Mouse (Mus musculus): ENCODE data around the gene Dgat2.

The Dgat2 gene

GRCm38 (mm10) chr7:99194511-99194910 is 12.0 kb upstream of the Dgat2 start:
- DNase-seq (ENCODE audit: inconsistent age in 2 of 2, low spot score in 1 of 2): no peak

- no peak for DNase-seq (ENCODE audit: inconsistent age in 2 of 2, low spot score in 1 of 2)
Measured at GRCm38 (mm10) chr7:99193926-99194325, 11.4 kb upstream of the Dgat2 start.

- DNase-seq (ENCODE audit: inconsistent age in 2 of 2, low spot score in 1 of 2): no peak
Measured at GRCm38 (mm10) chr7:99191411-99191810, 8.9 kb upstream of the Dgat2 start.

- peak in 1 of 2 experiments; percentile 52 for DNase-seq (ENCODE audit: inconsistent age in 2 of 2, low spot score in 1 of 2)
Measured at GRCm38 (mm10) chr7:99189885-99190284, 7.4 kb upstream of the Dgat2 start.

GRCm38 (mm10) chr7:99188630-99189029 is 6.1 kb upstream of the Dgat2 start:
- DNase-seq (ENCODE audit: inconsistent age in 2 of 2, low spot score in 1 of 2): peak; percentile 37 to 87

GRCm38 (mm10) chr7:99187451-99187850 is 4.9 kb upstream of the Dgat2 start:
- DNase-seq (ENCODE audit: inconsistent age in 2 of 2, low spot score in 1 of 2): peak in 1 of 2 experiments; percentile 63

DNA sequence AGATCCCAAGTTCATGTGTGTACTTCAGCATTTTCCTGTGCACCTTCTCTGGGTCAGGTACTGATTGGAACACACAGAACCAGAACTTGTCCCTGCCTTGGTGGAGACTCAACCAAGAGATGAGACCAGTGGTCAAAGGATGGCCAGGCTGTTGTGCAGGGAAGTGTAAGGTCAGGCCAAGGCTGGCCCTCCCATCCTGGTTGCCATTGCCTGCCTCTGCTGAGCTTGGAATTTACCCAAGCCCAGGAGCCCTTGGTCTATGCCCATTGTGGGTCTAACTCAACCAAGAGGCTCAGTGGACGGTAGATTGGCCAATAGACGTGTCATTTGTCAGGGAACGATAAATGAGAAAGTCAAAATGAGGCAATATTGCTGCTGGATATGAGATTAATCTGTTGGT is 2.9 kb upstream of the Dgat2 start:
- peak in 1 of 2 experiments; percentile 62 for DNase-seq (ENCODE audit: inconsistent age in 2 of 2, low spot score in 1 of 2)

- DNase-seq (ENCODE audit: inconsistent age in 2 of 2, low spot score in 1 of 2): peak in 1 of 2 experiments; percentile 48
Measured at GRCm38 (mm10) chr7:99183751-99184150, 1.2 kb upstream of the Dgat2 start.

DNA sequence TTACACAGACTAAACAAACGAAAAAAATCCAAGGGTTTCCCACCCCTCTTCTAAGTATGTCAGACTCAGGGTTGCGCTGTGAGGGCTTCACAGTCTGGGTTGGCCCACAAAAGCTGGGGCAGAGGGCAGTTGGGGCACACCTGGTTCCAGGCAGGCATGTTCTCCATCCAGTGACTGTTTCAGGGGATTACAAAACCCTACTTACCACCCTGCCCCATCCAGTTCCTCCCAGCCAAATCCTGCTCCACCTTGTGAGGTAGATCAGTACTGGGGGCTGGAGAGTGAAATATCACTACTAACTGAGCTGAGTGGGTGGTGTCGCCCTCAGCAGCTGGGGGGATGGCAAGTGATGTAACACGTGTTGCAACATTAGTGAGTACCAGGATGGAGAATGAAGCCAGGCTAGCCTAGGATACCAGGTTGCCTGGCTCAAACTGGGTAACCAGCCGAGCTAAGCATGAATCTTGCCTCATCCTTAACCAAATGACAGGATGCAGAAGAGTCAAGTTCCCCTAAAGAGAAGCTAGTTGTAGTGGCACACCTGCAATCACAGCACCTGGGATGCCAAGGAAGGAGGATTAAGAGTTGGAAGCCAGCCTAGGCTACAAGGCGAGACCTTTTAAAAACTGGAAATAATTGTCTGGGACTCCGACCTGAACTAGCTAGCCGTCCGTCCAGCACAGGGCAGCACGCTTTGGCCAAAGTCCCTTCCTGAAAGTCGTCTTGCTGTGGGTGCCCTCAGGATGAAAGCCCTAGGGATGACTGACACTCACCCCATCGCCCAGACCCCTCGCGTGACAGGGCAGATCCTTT is 694 bp downstream of the Dgat2 start:
- no peak for DNase-seq (ENCODE audit: inconsistent age in 2 of 2, low spot score in 1 of 2)

GRCm38 (mm10) chr7:99180162-99180561 is 2.4 kb downstream of the Dgat2 start:
- peak in 1 of 2 experiments; percentile 21 for DNase-seq (ENCODE audit: inconsistent age in 2 of 2, low spot score in 1 of 2)

- peak in 1 of 2 experiments; percentile 21 for DNase-seq (ENCODE audit: inconsistent age in 2 of 2, low spot score in 1 of 2)
Measured at GRCm38 (mm10) chr7:99179271-99179670, 3.2 kb downstream of the Dgat2 start.

DNA sequence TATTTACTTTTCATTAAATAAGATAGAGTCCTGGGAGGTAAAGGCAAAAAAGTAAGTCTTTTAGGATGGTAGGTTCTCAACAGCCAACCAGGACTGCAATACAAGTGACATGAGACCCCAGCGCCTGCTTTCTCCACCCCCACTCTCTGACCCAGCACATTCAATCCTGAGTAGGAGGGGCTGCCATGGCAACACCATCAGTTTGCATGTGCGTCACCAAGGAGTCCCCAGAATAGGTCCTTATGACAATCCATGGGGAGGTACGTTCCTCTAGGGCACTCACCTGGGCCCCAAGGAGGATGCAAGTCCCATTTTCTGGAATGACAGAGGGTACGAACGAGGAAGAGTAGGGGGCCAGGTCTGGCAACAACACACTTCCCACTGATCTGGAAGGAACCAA is 5.1 kb downstream of the Dgat2 start:
- no peak for DNase-seq (ENCODE audit: inconsistent age in 2 of 2, low spot score in 1 of 2)

DNA sequence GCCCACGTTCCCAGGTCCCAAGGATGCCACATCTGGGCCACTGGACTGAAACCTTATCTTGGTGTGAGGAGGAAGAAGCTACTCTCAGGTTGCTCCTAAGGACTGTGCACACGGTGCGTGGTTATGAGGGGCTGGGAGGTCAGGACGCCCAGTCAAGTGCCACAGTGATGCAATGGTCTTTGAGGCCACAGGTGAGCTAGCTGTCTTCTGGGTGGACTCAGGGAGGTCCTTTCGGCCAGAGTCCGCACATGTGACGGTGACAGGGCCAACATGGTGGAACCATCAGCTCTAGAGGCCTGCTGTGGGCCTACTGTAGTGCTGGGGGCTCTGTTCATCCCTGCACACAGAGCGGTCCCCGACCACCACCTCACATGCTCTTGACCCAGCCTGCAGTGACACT is 6.9 kb downstream of the Dgat2 start:
- no peak for DNase-seq (ENCODE audit: inconsistent age in 2 of 2, low spot score in 1 of 2)

GRCm38 (mm10) chr7:99175118-99175517 is 7.4 kb downstream of the Dgat2 start:
- DNase-seq (ENCODE audit: inconsistent age in 2 of 2, low spot score in 1 of 2): no peak

DNA sequence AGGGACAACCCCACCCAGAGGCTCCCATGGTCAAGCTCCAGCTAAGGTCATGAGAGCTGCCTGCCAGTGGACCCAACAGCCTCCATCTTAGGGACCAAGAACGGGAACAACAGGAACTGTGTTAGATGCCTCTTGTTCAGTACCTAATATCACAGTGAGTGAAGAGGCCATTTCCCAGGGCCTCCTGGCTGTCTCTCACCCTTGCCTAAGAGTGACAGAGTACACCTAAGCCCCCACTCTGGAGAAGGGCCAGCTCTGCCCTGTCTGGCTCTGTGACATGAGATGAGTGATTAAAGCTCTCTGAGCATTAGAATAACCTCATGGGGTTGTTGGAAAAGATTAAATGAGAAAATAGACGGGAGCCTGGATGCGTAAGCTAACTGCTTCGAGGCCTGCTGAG is 8.5 kb downstream of the Dgat2 start:
- no peak for DNase-seq (ENCODE audit: inconsistent age in 2 of 2, low spot score in 1 of 2)

- no peak for DNase-seq (ENCODE audit: inconsistent age in 2 of 2, low spot score in 1 of 2)
Measured at GRCm38 (mm10) chr7:99172898-99173297, 9.6 kb downstream of the Dgat2 start.

DNA sequence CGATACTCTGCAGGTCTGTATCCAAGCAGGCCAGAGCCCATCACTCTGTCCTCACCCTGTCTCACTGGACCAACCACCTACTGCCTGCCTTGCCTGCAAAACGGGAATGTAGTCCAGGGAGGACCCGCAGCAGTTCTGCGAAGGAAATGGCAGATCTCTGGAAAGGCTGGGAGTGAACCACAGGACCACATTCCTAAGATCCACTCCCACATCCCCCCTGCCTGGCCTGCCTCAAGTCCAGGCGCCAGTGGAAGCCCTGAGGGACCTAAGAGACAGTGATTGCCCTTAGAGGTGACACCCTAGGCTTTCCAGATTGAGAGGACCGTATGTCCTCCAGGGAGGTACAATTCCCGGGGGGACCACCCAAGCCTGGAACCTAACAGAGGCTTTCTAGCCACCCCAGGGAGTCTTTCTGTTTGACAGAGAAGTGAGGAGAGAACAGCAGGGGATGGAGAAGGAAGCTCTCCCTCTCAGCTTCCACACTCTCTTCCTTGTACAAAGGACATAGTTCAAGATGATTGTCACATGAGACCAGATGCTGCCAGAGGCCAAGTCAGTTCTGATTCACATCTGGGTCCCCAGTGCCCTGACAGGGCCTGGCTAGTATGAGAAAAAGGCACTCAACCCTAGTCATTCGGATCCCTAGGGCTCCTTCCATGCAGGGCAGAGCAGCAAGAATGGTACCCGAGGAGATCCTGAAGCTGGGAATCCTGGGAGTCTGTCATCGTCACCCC is 10.6 kb downstream of the Dgat2 start:
- DNase-seq (ENCODE audit: inconsistent age in 2 of 2, low spot score in 1 of 2): peak in 1 of 2 experiments; percentile 23

DNA sequence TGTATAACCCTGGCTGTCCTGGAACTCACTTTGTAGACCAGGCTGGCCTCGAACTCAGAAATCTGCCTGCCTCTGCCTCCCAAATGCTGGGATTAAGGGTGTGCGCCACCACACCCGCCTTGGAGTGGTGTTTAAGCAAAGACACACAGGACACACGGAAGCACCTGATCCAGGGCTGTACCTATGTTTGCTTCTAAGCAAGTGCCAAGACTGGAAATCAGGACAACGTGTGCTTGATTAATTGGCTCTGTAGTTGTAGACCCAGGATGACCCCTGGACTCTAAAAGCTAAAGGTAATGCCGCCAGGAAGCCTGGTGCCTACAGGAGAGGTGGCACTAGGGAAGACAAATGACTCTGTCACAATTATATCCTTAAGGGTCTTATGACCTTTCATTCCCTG is 12.0 kb downstream of the Dgat2 start:
- DNase-seq (ENCODE audit: inconsistent age in 2 of 2, low spot score in 1 of 2): no peak

GRCm38 (mm10) chr7:99169717-99170403 is 12.7 kb downstream of the Dgat2 start:
- DNase-seq (ENCODE audit: inconsistent age in 2 of 2, low spot score in 1 of 2): no peak

DNA sequence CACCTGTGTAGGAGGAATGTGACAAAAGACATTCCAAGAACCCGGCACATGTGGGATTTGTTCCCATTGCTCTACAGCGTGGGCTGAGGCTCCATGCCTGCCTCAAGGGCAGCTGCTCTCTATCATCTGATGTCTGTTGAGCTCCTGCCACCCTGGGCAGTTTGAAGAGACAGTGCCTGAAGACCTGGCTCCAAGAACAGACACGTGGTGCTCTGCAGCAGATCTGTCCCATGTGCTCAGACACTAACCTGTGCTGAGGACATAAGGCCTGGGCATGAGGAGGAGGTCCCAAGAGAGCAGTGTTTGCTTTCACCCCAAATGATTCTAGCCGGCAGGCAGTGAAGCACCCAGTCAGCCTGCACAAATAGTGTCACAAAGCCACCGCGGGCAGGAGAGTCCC is 13.8 kb downstream of the Dgat2 start:
- DNase-seq (ENCODE audit: inconsistent age in 2 of 2, low spot score in 1 of 2): no peak

DNA sequence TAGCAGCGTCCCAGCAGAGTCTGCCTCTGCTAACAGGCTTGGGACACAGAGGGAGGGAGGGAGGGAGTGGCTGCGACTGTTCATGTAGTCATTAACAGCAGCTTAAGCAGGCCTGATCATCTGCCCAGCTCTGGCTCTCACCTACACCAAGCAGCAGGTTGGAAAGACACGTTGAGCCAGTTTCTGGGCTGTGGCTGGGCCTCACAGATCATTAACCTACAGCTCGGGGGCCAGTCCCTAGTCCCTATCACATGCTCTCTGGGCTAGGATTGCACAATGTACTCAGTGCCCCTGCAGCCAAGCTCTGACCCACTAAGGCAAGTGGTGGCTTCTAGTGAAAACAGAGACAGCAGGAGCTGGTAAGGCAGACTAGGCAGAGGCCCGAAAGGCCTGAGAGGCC is 14.6 kb downstream of the Dgat2 start:
- peak in 1 of 2 experiments; percentile 48 for DNase-seq (ENCODE audit: inconsistent age in 2 of 2, low spot score in 1 of 2)

GRCm38 (mm10) chr7:99166159-99166558 is 16.4 kb downstream of the Dgat2 start:
- DNase-seq (ENCODE audit: inconsistent age in 2 of 2, low spot score in 1 of 2): no peak
